Mouse (Mus musculus) adrenal gland, adult 10 weeks (tissue): Measurements from ENCODE around the gene Rps27l. TPM values are rescaled to one million over a fixed set of nuclear protein-coding genes. Genes with fewer than 3 reads are reported as not detected.

ENCODE experiments used
- polyA plus RNA-seq: library from polyadenylated mRNA; stranded (reverse); fragments of 350-450 nt; fragmentation: Illumina TruSeq; extraction: RNeasy Lipid Tissue Mini Kit (QIAGEN cat#74804); gene quantifications from one replicate; pipeline ENCODE4 v1.2.3, GENCODE M21; 2014; ENCODE audit warnings: low read depth, low replicate concordance

The Rps27l gene
- polyA plus RNA-seq: 432 TPM

DNA sequence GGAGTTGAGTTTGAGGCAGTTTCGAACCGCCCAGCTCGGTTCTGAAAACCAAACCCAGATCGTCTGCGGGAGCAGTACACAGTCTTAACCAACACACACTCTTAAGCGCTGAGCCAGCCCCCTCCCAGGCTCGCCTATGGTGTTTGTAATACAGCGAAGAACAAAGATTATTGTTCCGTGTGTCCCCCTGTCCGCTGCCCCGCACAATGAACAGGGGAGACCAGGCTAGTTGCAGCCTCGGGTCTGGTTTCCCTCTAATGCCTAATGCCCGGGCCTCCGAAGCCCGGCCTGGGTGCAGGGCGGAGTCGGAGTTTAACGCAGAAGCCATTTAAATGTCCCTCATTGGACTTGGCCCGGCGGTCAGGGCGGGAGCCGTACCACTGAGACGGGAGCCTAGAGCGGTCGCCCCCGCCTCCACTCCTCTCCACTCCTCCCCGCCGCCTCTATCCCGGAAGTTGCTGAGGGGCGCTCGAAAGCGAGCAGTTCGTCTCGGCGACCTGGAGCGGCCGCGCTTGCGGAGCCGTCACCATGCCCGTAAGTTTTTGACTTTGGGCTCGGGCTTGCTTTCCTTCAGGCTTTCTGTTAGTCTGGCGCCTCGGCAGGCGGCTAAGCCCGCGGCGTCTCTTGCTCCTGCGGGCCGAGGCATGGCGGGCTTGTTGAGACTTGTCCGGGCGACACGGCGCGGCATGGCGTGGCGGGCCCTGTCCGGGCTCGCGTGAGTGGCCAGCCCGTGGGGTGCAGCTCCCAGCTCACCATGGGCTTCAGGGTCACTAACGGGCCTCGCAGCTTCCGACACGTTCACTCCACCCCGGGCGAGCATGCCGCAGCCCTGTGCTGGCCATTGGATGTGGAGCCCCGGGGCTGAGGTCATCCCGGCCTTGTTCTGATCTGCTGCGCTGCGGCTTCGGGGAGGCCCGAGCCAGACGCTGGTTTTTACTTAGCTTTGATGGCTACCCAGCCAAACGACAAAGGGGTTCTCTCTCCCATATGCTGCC is at the start of gene Rps27l:
Gene Rps27l (plus strand): TSS at position 440 of the 995 bp plus-strand sequence.

DNA sequence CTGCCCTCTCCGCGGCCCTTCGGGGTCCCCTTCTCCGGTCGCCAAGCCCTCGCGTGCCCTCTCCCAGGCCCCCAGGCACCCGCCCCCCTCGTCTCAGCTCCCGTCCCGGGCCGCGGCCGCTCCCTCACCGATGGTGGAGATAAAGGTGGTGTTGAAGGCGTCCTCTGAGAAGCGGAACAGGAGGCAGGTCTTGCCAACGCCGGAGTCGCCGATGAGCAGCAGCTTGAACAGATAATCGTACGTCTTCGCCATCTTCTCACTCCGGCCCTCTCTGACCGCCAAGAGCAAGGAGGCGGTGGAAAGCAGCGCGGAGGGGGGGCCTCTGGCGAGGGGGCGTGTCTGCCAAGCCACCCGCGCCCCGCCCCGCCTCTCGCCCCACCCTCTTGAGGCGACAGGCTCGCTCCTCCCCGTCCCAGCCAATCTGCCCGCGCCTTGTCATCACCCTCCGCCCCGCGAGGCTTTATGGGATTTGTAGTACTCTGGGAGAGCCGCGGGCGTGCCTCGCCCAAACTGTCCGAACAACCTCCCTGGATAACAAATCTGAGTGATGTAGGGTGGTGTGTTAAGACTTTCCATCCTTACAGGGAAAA is 26.4 kb upstream of the Rps27l start, which contains the start of gene Rab8b:
Gene Rab8b (minus strand): TSS at position 306 of the 590 bp plus-strand sequence.

DNA sequence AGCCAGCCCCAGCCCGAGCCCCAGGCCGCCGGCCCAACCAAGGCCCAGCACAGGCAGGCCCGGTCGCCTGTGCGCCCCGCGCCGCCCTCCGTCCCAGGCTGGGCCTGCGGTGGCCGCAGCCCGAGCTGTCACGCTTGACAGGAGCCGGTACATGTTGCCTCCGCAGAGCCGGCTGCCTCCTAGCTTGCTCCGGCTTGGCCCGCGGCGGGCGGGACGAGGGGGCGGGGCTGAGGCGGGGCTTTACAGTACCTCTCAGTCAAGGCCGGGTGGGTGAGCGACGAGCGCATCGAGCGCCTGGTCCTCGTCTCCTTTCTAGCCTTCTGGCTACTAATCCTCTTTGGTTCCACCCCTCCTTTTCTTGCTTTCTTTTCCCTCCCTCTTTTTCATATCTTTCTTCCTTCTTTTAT is 29.4 kb downstream of the Rps27l start, which contains the start of gene Lactb:
Gene Lactb (minus strand): TSS at position 246 of the 407 bp plus-strand sequence.

Other genes with a start within 250 kb of the Rps27l start
- gene Car12, start 232.4 kb upstream of the Rps27l start, polyA plus RNA-seq: 0.17 TPM
- 18.9 TPM for gene Aph1b, start 150.6 kb upstream of the Rps27l start, polyA plus RNA-seq
- not detected for gene Gm10647, start 149.0 kb upstream of the Rps27l start, polyA plus RNA-seq
- gene Aph1c, start 111.4 kb upstream of the Rps27l start, polyA plus RNA-seq: 3.7 TPM
- 59.7 TPM for gene Rab8b, start 26.4 kb upstream of the Rps27l start, polyA plus RNA-seq
- gene Lactb, start 29.4 kb downstream of the Rps27l start, polyA plus RNA-seq: 31.2 TPM
- 417 TPM for gene Tpm1, start 103.3 kb downstream of the Rps27l start, polyA plus RNA-seq